ENCODE assay signal across 7 mouse cellular contexts in the genomic region with DNA sequence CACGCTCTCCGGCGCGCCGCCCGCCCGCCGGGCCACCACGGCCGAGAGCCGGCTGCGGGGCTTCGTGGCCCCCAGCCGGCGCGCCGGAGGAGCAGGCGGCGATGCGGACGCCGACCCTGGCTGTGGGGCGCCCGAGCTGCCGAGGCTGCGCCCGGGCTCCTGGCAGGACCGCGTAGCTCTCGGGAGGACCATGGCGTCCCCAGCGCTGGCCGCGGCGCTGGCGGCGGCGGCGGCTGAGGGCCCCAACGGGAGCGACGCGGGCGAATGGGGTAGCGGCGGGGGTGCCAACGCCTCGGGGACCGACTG. TPM values are rescaled to one million over a fixed set of nuclear protein-coding genes. Genes with fewer than 3 reads are reported as not detected.
DNase-seq lines count a peak whose midpoint lies in the region; ATAC-seq and TF ChIP-seq lines count a peak whose summit lies in the region.

No protein-coding gene starts in this region.

- intact Hi-C loops in left cerebral cortex, postnatal 25 days (cut with DNase I), result loop anchor here (1.0 to 5.0 kb wide), 3 partner anchors 51 to 102 kb away; no protein-coding TSS in a partner anchor
- intact Hi-C loops in left cerebral cortex, postnatal 4 days (cut with DNase I), result no loop called here

- H3K9me3 ChIP-seq in forebrain, embryonic 11.5 days (ENCODE audit: control insufficient read depth, low read length), result no peaks in the 10 kb centered on the region
- H3K9me3 ChIP-seq in hindbrain, postnatal 0 days (ENCODE audit: low read length), result no peaks in the 10 kb centered on the region
- no peaks in the 10 kb centered on the region for H3K9me3 ChIP-seq in neural tube, embryonic 13.5 days

- peaks cover 10% of the 10 kb centered on the region; the same call in 1 of the 2 replicates for H3K4me1 ChIP-seq in forebrain, embryonic 11.5 days (replicated peaks; ENCODE audit: control insufficient read depth, insufficient read depth, low read length)
- no peaks in the 10 kb centered on the region for H3K4me1 ChIP-seq in hindbrain, postnatal 0 days (ENCODE audit: insufficient read depth, low read length)
- H3K4me1 ChIP-seq in neural tube, embryonic 13.5 days (replicated peaks), result peaks cover 29% of the 10 kb centered on the region

- H3K4me3 ChIP-seq in forebrain, embryonic 11.5 days (ENCODE audit: low read depth, low read length), result peak overlapping the region; percentile 43
- H3K4me3 ChIP-seq in hindbrain, postnatal 0 days (ENCODE audit: low read length), result peak overlapping the region; percentile 57
- H3K4me3 ChIP-seq in neural tube, embryonic 13.5 days, result peak overlapping the region; percentile 50

- ATAC-seq in forebrain, embryonic 11.5 days (replicated peaks; ENCODE audit: low FRiP score), result no peak
- ATAC-seq in hindbrain, postnatal 0 days, result peak; percentile 4; the same call in 1 of the 2 replicates
- peak; percentile 5; the same call in 1 of the 2 replicates for ATAC-seq in neural tube, embryonic 13.5 days (ENCODE audit: low read depth)

- H3K9ac ChIP-seq in forebrain, embryonic 11.5 days (ENCODE audit: low read length), result no peak overlapping the region
- H3K9ac ChIP-seq in hindbrain, postnatal 0 days (replicated peaks; ENCODE audit: low read length), result peak overlapping the region; percentile 61
- peak overlapping the region; percentile 68 for H3K9ac ChIP-seq in neural tube, embryonic 13.5 days

- H3K27me3 ChIP-seq in forebrain, embryonic 11.5 days (ENCODE audit: control insufficient read depth, insufficient read depth, low read length), result peaks cover 57% of the 10 kb centered on the region
- H3K27me3 ChIP-seq in hindbrain, postnatal 0 days (ENCODE audit: insufficient read depth, low read length), result peaks cover 27% of the 10 kb centered on the region
- peaks cover 93% of the 10 kb centered on the region for H3K27me3 ChIP-seq in neural tube, embryonic 13.5 days

- no peak for TF ChIP-seq CTCF in hindbrain, postnatal 0 days (IDR thresholded peaks at IDR 0.05; ENCODE audit: low read depth)

- no peaks in the 10 kb centered on the region for H3K36me3 ChIP-seq in forebrain, embryonic 11.5 days (ENCODE audit: control insufficient read depth, insufficient read depth, low read length)
- H3K36me3 ChIP-seq in hindbrain, postnatal 0 days (ENCODE audit: insufficient read depth, low read length), result no peaks in the 10 kb centered on the region
- no peaks in the 10 kb centered on the region for H3K36me3 ChIP-seq in neural tube, embryonic 13.5 days

- WGBS in forebrain, embryonic 11.5 days, result under 1% methylated on average over 46 of the region's 49 CpGs
- WGBS in hindbrain, postnatal 0 days, result 2% methylated on average over 27 of the region's 49 CpGs
- WGBS in neural tube, embryonic 13.5 days, result 2% methylated on average over 49 of the region's 49 CpGs

- no peak overlapping the region for H3K27ac ChIP-seq in forebrain, embryonic 11.5 days (ENCODE audit: low read depth, low read length)
- peak overlapping the region; percentile 75; the same call in 1 of the 2 replicates for H3K27ac ChIP-seq in hindbrain, postnatal 0 days
- H3K27ac ChIP-seq in neural tube, embryonic 13.5 days (replicated peaks), result no peak overlapping the region; the same call in 1 of the 2 replicates

- H3K4me2 ChIP-seq in forebrain, embryonic 11.5 days (ENCODE audit: low read depth, low read length, severe bottlenecking), result peak overlapping the region; percentile 61
- H3K4me2 ChIP-seq in hindbrain, postnatal 0 days (ENCODE audit: low read depth, low read length), result peak overlapping the region; percentile 85
- H3K4me2 ChIP-seq in neural tube, embryonic 13.5 days, result peak overlapping the region; percentile 77

- DNase-seq in left cerebral cortex, postnatal 25 days (ENCODE audit: low spot score in 2 of 2), result peak; percentile 12 to 36
- no peak for DNase-seq in left cerebral cortex, adult 9 months (ENCODE audit: low spot score in 2 of 2)
- DNase-seq in forebrain, embryonic 11.5 days (ENCODE audit: low spot score), result peak; percentile 58
- no peak for DNase-seq in hindbrain, postnatal 0 days (ENCODE audit: low spot score)
- no peak for DNase-seq in gastrocnemius, adult 18-20 months (ENCODE audit: low spot score)
- DNase-seq in left cerebral cortex, postnatal 4 days, result no peak

RNA-seq across cellular contexts. Expression of a gene that starts 1.5 kb away (rescaled TPM):
- 10 to 100 TPM; 20.6 to 24.4 TPM for total RNA-seq in left cerebral cortex, postnatal 25 days (2021)
- polyA plus RNA-seq in forebrain, embryonic 11.5 days (2014; fragmentation: Nextera tagmentation; extraction: Ambion mirVana), result 0.05 TPM in 1 of 2 replicates, not detected in the other
- 33.1 and 33.6 TPM in 2 replicates for total RNA-seq in hindbrain, postnatal 0 days (2014; rRNA removed)
- polyA plus RNA-seq in hindbrain, postnatal 0 days (2015; fragmentation: Nextera tagmentation; extraction: Ambion mirVana), result 1.8 and 2.3 TPM in 2 replicates
- 0.72 and 0.89 TPM in 2 replicates for polyA plus RNA-seq in neural tube, embryonic 13.5 days (2015; fragmentation: Nextera tagmentation; extraction: Ambion mirVana)
- total RNA-seq in gastrocnemius, adult 18-20 months (2021), result under 1 TPM; 0.18 to 0.31 TPM
- total RNA-seq in left cerebral cortex, postnatal 4 days (2021), result 1 to 10 TPM; 6.4 to 7.8 TPM

Comparison
In these comparisons a context has a peak if more than half of its experiments do, and no peak if none do; other contexts are left out.
1. DNase-seq: peak in left cerebral cortex, postnatal 25 days (2 of 2) and forebrain, embryonic 11.5 days (single experiment); none in left cerebral cortex, adult 9 months (0 of 2), hindbrain, postnatal 0 days (single experiment), gastrocnemius, adult 18-20 months (single experiment) and left cerebral cortex, postnatal 4 days (single experiment).
2. RNA of a gene that starts 1.5 kb away (total RNA-seq): 33.1 to 33.6 TPM in hindbrain, postnatal 0 days, 20.6 to 24.4 TPM in left cerebral cortex, postnatal 25 days and 6.4 to 7.8 TPM in left cerebral cortex, postnatal 4 days; 0.18 to 0.31 TPM in gastrocnemius, adult 18-20 months; every median in the first group is over 4 times any median in the second.
3. Peak in every context shown above with its lines, with median percentiles within 50 percentile points of each other: H3K4me2 ChIP-seq and H3K4me3 ChIP-seq.